Mouse (Mus musculus): ENCODE measurements at regions not wholly inside any gene's neighbourhood (a gene's known extent, or its start where the extent isn't known, plus 50 kb on each side); places are given as distances from the start of the nearest gene placed in this dataset.

GRCm38 (mm10) chr15:27137580-27137979, 242.2 kb upstream of the Fbxl7 start:
- no peaks in the 10 kb centered on the region for H3K9me3 ChIP-seq
- no peak overlapping the region for H3K4me3 ChIP-seq

GRCm38 (mm10) chr15:27145860-27146259, 250.5 kb upstream of the Fbxl7 start:
- Histone ChIP-seq H3K9ac (no peak overlapping the region), H3K4me3 (no peak overlapping the region), H3K27ac (no peak overlapping the region), H3K9me3 (no peaks in the 10 kb centered on the region), H3K36me3 (no peaks in the 10 kb centered on the region), H3K4me2 (no peak overlapping the region), H3K4me1 (no peaks in the 10 kb centered on the region), H3K27me3 (no peaks in the 10 kb centered on the region)
- WGBS: 63% methylated on average over 6 of the region's 6 CpGs
- no peak for ATAC-seq (ENCODE audit: borderline replicate concordance, extremely low read depth, low FRiP score, low TSS enrichment)

More at GRCm38 (mm10) chr15:27137580-27137979, 242.2 kb upstream of the Fbxl7 start:
- Histone ChIP-seq H3K4me1 (no peaks in the 10 kb centered on the region), H3K27me3 (no peaks in the 10 kb centered on the region), H3K9ac (no peak overlapping the region), H3K36me3 (no peaks in the 10 kb centered on the region), H3K27ac (0 out of 2 replicates have a peak overlapping the region, but pooled peaks have one; percentile 56), H3K4me2 (no peak overlapping the region)
- WGBS: 58% methylated on average over 5 of the region's 5 CpGs
- ATAC-seq (ENCODE audit: borderline replicate concordance, extremely low read depth, low FRiP score, low TSS enrichment): peak; percentile 62; the same call in 1 of the 2 replicates

GRCm38 (mm10) chr15:27160986-27161385, 265.6 kb upstream of the Fbxl7 start:
- Histone ChIP-seq H3K36me3 (no peaks in the 10 kb centered on the region), H3K9ac (no peak overlapping the region), H3K27me3 (no peaks in the 10 kb centered on the region), H3K4me1 (no peaks in the 10 kb centered on the region), H3K27ac (no peak overlapping the region), H3K9me3 (no peaks in the 10 kb centered on the region), H3K4me3 (no peak overlapping the region), H3K4me2 (no peak overlapping the region)
- 47% methylated on average over 5 of the region's 5 CpGs for WGBS
- no peak; the same call in 1 of the 2 replicates for ATAC-seq (ENCODE audit: borderline replicate concordance, extremely low read depth, low FRiP score, low TSS enrichment)

GRCm38 (mm10) chr15:27167484-27167883, 272.1 kb upstream of the Fbxl7 start:
- H3K27me3 ChIP-seq: no peaks in the 10 kb centered on the region
- H3K4me1 ChIP-seq: peaks cover 6% of the 10 kb centered on the region; the same call in 1 of the 2 replicates
- H3K36me3 ChIP-seq: no peaks in the 10 kb centered on the region
- H3K9me3 ChIP-seq: no peaks in the 10 kb centered on the region
- no peak overlapping the region for H3K27ac ChIP-seq
- no peak overlapping the region for H3K4me2 ChIP-seq
- H3K9ac ChIP-seq: no peak overlapping the region
- peak; percentile 62; the same call in 1 of the 2 replicates for ATAC-seq (ENCODE audit: borderline replicate concordance, extremely low read depth, low FRiP score, low TSS enrichment)
- WGBS: 35% methylated on average over 1 of the region's 1 CpGs
- no peak overlapping the region for H3K4me3 ChIP-seq

GRCm38 (mm10) chr15:27169846-27170245, 274.5 kb upstream of the Fbxl7 start:
- Histone ChIP-seq H3K4me1 (peaks cover 6% of the 10 kb centered on the region; the same call in 1 of the 2 replicates), H3K27ac (no peak overlapping the region), H3K9ac (no peak overlapping the region), H3K4me2 (no peak overlapping the region), H3K27me3 (no peaks in the 10 kb centered on the region), H3K4me3 (no peak overlapping the region), H3K9me3 (no peaks in the 10 kb centered on the region), H3K36me3 (no peaks in the 10 kb centered on the region)
- ATAC-seq (ENCODE audit: borderline replicate concordance, extremely low read depth, low FRiP score, low TSS enrichment): no peak
- WGBS: 90% methylated on average over 7 of the region's 7 CpGs

GRCm38 (mm10) chr15:27173506-27173905, 278.1 kb upstream of the Fbxl7 start:
- Histone ChIP-seq H3K36me3 (no peaks in the 10 kb centered on the region), H3K9me3 (no peaks in the 10 kb centered on the region), H3K27me3 (no peaks in the 10 kb centered on the region), H3K4me3 (no peak overlapping the region), H3K27ac (no peak overlapping the region), H3K4me2 (no peak overlapping the region), H3K4me1 (no peaks in the 10 kb centered on the region), H3K9ac (no peak overlapping the region)
- 17% methylated on average over 5 of the region's 5 CpGs for WGBS
- no peak for ATAC-seq (ENCODE audit: borderline replicate concordance, extremely low read depth, low FRiP score, low TSS enrichment)

GRCm38 (mm10) chr15:27178084-27178935, 282.9 kb upstream of the Fbxl7 start:
- Histone ChIP-seq H3K4me1 (no peaks in the 10 kb centered on the region), H3K27ac (no peak overlapping the region), H3K9ac (no peak overlapping the region), H3K9me3 (no peaks in the 10 kb centered on the region), H3K36me3 (no peaks in the 10 kb centered on the region), H3K4me3 (no peak overlapping the region), H3K4me2 (no peak overlapping the region), H3K27me3 (no peaks in the 10 kb centered on the region)
- ATAC-seq (ENCODE audit: borderline replicate concordance, extremely low read depth, low FRiP score, low TSS enrichment): no peak
- WGBS: 40% methylated on average over 13 of the region's 13 CpGs

GRCm38 (mm10) chr15:27189699-27190098, 276.8 kb upstream of the Ank start:
- Histone ChIP-seq H3K4me1 (no peaks in the 10 kb centered on the region), H3K27ac (no peak overlapping the region), H3K36me3 (no peaks in the 10 kb centered on the region), H3K4me2 (no peak overlapping the region), H3K4me3 (no peak overlapping the region), H3K9me3 (no peaks in the 10 kb centered on the region), H3K27me3 (no peaks in the 10 kb centered on the region), H3K9ac (no peak overlapping the region)
- 33% methylated on average over 4 of the region's 4 CpGs for WGBS
- ATAC-seq (ENCODE audit: borderline replicate concordance, extremely low read depth, low FRiP score, low TSS enrichment): no peak

- H3K4me3 ChIP-seq: no peak overlapping the region
- H3K9me3 ChIP-seq: no peaks in the 10 kb centered on the region
- no peaks in the 10 kb centered on the region for H3K36me3 ChIP-seq
- no peak overlapping the region for H3K27ac ChIP-seq
- H3K27me3 ChIP-seq: no peaks in the 10 kb centered on the region
- no peak overlapping the region for H3K4me2 ChIP-seq
- ATAC-seq (ENCODE audit: borderline replicate concordance, extremely low read depth, low FRiP score, low TSS enrichment): no peak
- H3K4me1 ChIP-seq: peaks cover 7% of the 10 kb centered on the region
- 72% methylated on average over 3 of the region's 3 CpGs for WGBS
- H3K9ac ChIP-seq: no peak overlapping the region
Observed at GRCm38 (mm10) chr15:27201513-27201912, 265.0 kb upstream of the Ank start.

- no peaks in the 10 kb centered on the region for H3K9me3 ChIP-seq
- peaks cover 7% of the 10 kb centered on the region for H3K4me1 ChIP-seq
- ATAC-seq (ENCODE audit: borderline replicate concordance, extremely low read depth, low FRiP score, low TSS enrichment): no peak
- 52% methylated on average over 6 of the region's 6 CpGs for WGBS
- H3K9ac ChIP-seq: no peak overlapping the region
- no peaks in the 10 kb centered on the region for H3K27me3 ChIP-seq
- no peak overlapping the region for H3K4me3 ChIP-seq
- no peak overlapping the region for H3K27ac ChIP-seq
- no peak overlapping the region for H3K4me2 ChIP-seq
- no peaks in the 10 kb centered on the region for H3K36me3 ChIP-seq
Observed at GRCm38 (mm10) chr15:27204888-27205287, 261.6 kb upstream of the Ank start.

GRCm38 (mm10) chr15:27207446-27207845, 259.0 kb upstream of the Ank start:
- no peak overlapping the region for H3K4me2 ChIP-seq
- H3K9ac ChIP-seq: no peak overlapping the region
- H3K27ac ChIP-seq: no peak overlapping the region
- no peaks in the 10 kb centered on the region for H3K36me3 ChIP-seq
- H3K27me3 ChIP-seq: no peaks in the 10 kb centered on the region
- peaks cover 7% of the 10 kb centered on the region for H3K4me1 ChIP-seq
- H3K4me3 ChIP-seq: no peak overlapping the region
- no peaks in the 10 kb centered on the region for H3K9me3 ChIP-seq
- WGBS: 62% methylated on average over 11 of the region's 11 CpGs
- ATAC-seq (ENCODE audit: borderline replicate concordance, extremely low read depth, low FRiP score, low TSS enrichment): no peak

GRCm38 (mm10) chr15:27216387-27216786, 250.1 kb upstream of the Ank start:
- Histone ChIP-seq H3K4me2 (no peak overlapping the region), H3K4me3 (no peak overlapping the region), H3K9ac (no peak overlapping the region), H3K4me1 (no peaks in the 10 kb centered on the region), H3K36me3 (no peaks in the 10 kb centered on the region), H3K27me3 (no peaks in the 10 kb centered on the region), H3K27ac (no peak overlapping the region), H3K9me3 (no peaks in the 10 kb centered on the region)
- 24% methylated on average over 7 of the region's 7 CpGs for WGBS
- ATAC-seq (ENCODE audit: borderline replicate concordance, extremely low read depth, low FRiP score, low TSS enrichment): no peak
